Mouse (Mus musculus): ENCODE measurements around the gene Fuk. TPM values are rescaled to one million over a fixed set of nuclear protein-coding genes. Genes with fewer than 3 reads are reported as not detected.

Gene Fuk
- total RNA-seq, 2 experiments from 2014 or later = 4.1 to 4.7 TPM

Other genes starting within 250 kb of the Fuk start
- 10 to 100 TPM; 34.3 to 38.1 TPM for gene Mtss1l, start 181.0 kb downstream of the Fuk start, total RNA-seq (2021)
- 1 to 10 TPM; 4.3 to 6.9 TPM for gene Il34, start 96.6 kb downstream of the Fuk start, total RNA-seq (2021)
- 10 to 100 TPM; 74.3 to 78.3 TPM for gene Cog4, start 55.9 kb downstream of the Fuk start, total RNA-seq (2021)
- 10 to 100 TPM; 37.3 to 39.1 TPM for gene Sf3b3, start 55.7 kb downstream of the Fuk start, total RNA-seq (2021)
- gene St3gal2, start 17.4 kb upstream of the Fuk start, total RNA-seq (2021) = 10 to 100 TPM; 27.5 to 28.3 TPM
- gene Ddx19a, start 95.3 kb upstream of the Fuk start, total RNA-seq (2021) = 10 to 100 TPM; 34.2 to 35.4 TPM
- 10 to 100 TPM; 11.1 to 11.7 TPM for gene Ddx19b, start 129.3 kb upstream of the Fuk start, total RNA-seq (2021)
- gene Aars, start 130.7 kb upstream of the Fuk start, total RNA-seq (2021) = 10 to 100 TPM; 31.9 to 32.3 TPM
- gene Exosc6, start 153.9 kb upstream of the Fuk start, total RNA-seq (2021) = not detected
- gene Clec18a, start 189.9 kb upstream of the Fuk start, total RNA-seq (2021) = under 1 TPM; 0.80 to 0.81 TPM
- gene Pdpr, start 192.1 kb upstream of the Fuk start, total RNA-seq (2021) = 100 to 1,000 TPM in 1 of 2 experiments, 10 to 100 TPM in 1; 97.4 to 113 TPM

Data from heart, postnatal 36 days (tissue).